Mouse (Mus musculus) neural tube, embryonic 15.5 days (tissue): ENCODE results near the gene Fblim1. TPM values are rescaled to one million over a fixed set of nuclear protein-coding genes. Genes with fewer than 3 reads are reported as not detected.

ENCODE experiments used
- ATAC-seq: fragments of 200-750 bp; cut with Nextera tagmentation; 2 replicates; pipeline ENCODE4 v1.8.0; 2017; ENCODE audit warnings: mild to moderate bottlenecking, moderate TSS enrichment, moderate library complexity; ENCODE audit not compliant: low FRiP score
- H3K27ac ChIP-seq: fragments of 300-500 bp; sonication (generic); replicated peaks from 2 replicates; pipeline ENCODE4 v1.5.1; 2015; ENCODE audit warnings: mild to moderate bottlenecking, inconsistent platforms
- H3K27me3 ChIP-seq: fragments of 300-500 bp; sonication (generic); replicated peaks from 2 replicates; pipeline ENCODE4 v1.6.1; 2015; ENCODE audit warnings: inconsistent platforms
- H3K36me3 ChIP-seq: fragments of 300-500 bp; sonication (generic); 2 replicates; pipeline ENCODE4 v1.6.1; 2015; ENCODE audit warnings: inconsistent platforms
- H3K4me1 ChIP-seq: fragments of 300-500 bp; sonication (generic); 2 replicates; pipeline ENCODE4 v1.6.1; 2015; ENCODE audit warnings: inconsistent platforms
- H3K4me2 ChIP-seq: fragments of 300-500 bp; sonication (generic); 2 replicates; pipeline ENCODE4 v1.6.1; 2015; ENCODE audit warnings: inconsistent platforms, mild to moderate bottlenecking, moderate library complexity
- H3K4me3 ChIP-seq: fragments of 300-500 bp; sonication (generic); replicated peaks from 2 replicates; pipeline ENCODE4 v1.5.1; 2015; ENCODE audit warnings: mild to moderate bottlenecking, inconsistent platforms
- H3K9ac ChIP-seq: fragments of 300-500 bp; sonication (generic); replicated peaks from 2 replicates; pipeline ENCODE4 v1.6.1; 2015; ENCODE audit warnings: mild to moderate bottlenecking, inconsistent platforms
- H3K9me3 ChIP-seq: fragments of 300-500 bp; sonication (generic); replicated peaks from 2 replicates; pipeline ENCODE4 v1.6.1; 2016; ENCODE audit warnings: inconsistent platforms
- WGBS: fragments of 180-500 bp; shearing (Covaris S2); methylation state at CpG from one replicate; pipeline ENCODE4 v1.1.7; 2015; ENCODE audit warnings: mixed read lengths; 5-methylcytosine and 5-hydroxymethylcytosine counted together
- polyA plus RNA-seq: library from polyadenylated mRNA; unstranded; fragments of >200 nt; fragmentation: Nextera tagmentation; extraction: Ambion mirVana; gene quantifications from 2 replicates; pipeline ENCODE4 v1.2.1, GENCODE M21; 2015

Fblim1 gene
- polyA plus RNA-seq, 1 experiment from 2014 or later: 31.0 TPM

DNA sequence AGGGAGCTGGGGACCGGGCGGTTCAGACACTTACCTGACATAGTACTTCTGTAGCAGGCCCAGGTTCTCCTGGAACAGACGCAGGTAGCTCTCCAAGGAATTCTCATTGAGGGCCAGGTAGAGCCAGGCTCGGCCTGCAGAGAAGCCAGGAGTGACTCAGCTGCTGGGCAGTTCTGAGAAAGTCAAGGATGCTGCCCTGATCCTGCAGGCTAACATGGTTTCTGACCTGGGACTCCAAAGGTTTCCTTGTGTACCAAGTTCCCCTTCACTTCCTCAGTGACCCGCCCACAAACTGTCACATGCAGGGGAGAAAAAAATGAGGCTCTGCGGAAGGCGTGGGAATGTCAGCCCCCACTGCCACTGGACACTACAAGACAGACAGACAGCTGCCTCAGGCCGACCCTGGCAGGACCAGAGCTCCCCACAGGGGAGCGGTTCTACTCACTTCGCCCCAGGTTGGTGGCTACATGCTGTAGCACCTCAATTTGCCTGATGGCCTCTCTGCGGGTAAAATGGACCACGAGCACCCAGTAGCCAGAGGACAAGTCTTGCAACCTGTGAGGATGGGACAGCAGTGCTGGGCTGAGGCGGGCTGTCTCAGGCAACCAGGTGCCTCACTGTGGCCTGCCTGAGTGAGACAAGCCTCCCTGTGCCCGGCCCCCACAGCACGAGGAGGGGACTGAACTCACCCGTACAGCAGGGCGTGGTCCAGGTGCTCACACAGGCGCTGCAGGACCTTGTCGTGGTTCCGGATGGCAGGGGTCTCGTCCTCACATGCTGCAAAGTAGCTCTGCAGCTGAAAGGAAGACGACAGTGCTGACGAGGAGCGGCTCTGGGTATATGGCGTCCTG lies 36.3 kb upstream of the Fblim1 start:
- H3K36me3 ChIP-seq: peaks cover 44% of the 10 kb centered on the region
- 92% methylated on average over 25 of the region's 25 CpGs for WGBS
- no peak for ATAC-seq

DNA sequence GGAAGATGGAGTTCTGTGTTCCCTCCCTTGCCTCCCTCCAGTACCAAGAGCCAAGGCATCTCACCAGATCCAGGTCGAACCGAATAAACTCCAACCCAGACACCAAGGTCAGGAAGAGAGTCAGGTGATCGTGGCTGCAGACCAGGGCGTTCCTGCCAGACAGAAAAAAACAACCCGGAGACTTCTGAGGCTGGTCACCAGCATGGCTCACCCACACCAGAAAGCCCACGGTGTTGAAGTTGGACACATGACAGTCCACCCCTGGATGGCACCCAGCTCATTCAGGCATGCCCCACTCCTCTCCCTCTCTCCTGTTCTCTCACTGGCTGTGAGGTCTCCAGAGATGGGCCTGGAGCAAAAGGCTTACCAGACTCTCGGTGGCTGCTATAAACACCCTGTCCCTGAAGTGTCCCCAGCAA lies 35.5 kb upstream of the Fblim1 start:
- H3K9ac ChIP-seq: no peak overlapping the region
- H3K4me1 ChIP-seq: peaks cover 16% of the 10 kb centered on the region
- no peak overlapping the region; the same call in 1 of the 2 replicates for H3K27ac ChIP-seq
- ATAC-seq: no peak
- no peak overlapping the region for H3K4me3 ChIP-seq
- H3K4me2 ChIP-seq: no peak overlapping the region
- H3K9me3 ChIP-seq: no peaks in the 10 kb centered on the region
- peaks cover 51% of the 10 kb centered on the region for H3K36me3 ChIP-seq
- no peaks in the 10 kb centered on the region for H3K27me3 ChIP-seq
- 92% methylated on average over 7 of the region's 7 CpGs for WGBS

More for the DNA sequence above, 36.3 kb upstream of the Fblim1 start:
- peaks cover 16% of the 10 kb centered on the region for H3K4me1 ChIP-seq
- H3K27me3 ChIP-seq: no peaks in the 10 kb centered on the region
- H3K4me3 ChIP-seq: no peak overlapping the region
- no peak overlapping the region for H3K4me2 ChIP-seq
- no peaks in the 10 kb centered on the region for H3K9me3 ChIP-seq
- peak overlapping the region; percentile 60; the same call in 1 of the 2 replicates for H3K27ac ChIP-seq
- no peak overlapping the region for H3K9ac ChIP-seq

GRCm38 (mm10) chr4:141639474-141639873 lies 33.6 kb upstream of the Fblim1 start:
- H3K27me3 ChIP-seq: no peaks in the 10 kb centered on the region
- H3K4me2 ChIP-seq: no peak overlapping the region
- H3K9ac ChIP-seq: no peak overlapping the region
- H3K4me3 ChIP-seq: no peak overlapping the region
- WGBS: 71% methylated on average over 11 of the region's 11 CpGs
- no peak for ATAC-seq
- peaks cover 16% of the 10 kb centered on the region for H3K4me1 ChIP-seq
- H3K36me3 ChIP-seq: peaks cover 62% of the 10 kb centered on the region
- no peak overlapping the region for H3K27ac ChIP-seq
- no peaks in the 10 kb centered on the region for H3K9me3 ChIP-seq

- no peaks in the 10 kb centered on the region for H3K4me1 ChIP-seq
- no peak overlapping the region for H3K27ac ChIP-seq
- no peak overlapping the region for H3K4me2 ChIP-seq
- no peak overlapping the region for H3K4me3 ChIP-seq
- H3K36me3 ChIP-seq: peaks cover 76% of the 10 kb centered on the region
- no peak overlapping the region for H3K9ac ChIP-seq
- WGBS: 95% methylated on average over 5 of the region's 5 CpGs
- H3K9me3 ChIP-seq: no peaks in the 10 kb centered on the region
- no peaks in the 10 kb centered on the region for H3K27me3 ChIP-seq
- ATAC-seq: no peak
Observed at GRCm38 (mm10) chr4:141636693-141637092, 30.8 kb upstream of the Fblim1 start.

DNA sequence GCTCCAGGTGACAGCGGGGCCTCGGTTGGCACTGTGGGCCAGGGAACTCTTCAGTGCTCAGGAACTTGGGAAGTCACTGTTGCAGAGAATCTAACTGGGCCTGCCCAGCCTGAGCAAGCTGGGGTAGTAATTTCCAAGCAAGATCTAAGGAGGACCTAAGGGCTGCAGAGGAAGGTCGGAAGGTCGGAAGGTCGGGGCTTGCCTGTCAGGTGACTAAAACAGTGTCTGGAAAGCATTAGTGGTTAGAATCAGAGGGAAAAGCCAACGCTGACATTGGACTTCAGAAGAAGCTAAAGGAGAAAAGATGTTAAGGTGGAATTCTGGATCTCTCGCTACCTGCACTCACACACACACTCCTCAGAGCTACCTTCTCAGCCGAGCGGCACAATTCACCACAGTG lies 30.1 kb upstream of the Fblim1 start:
- Histone ChIP-seq H3K4me2 (no peak overlapping the region), H3K9ac (no peak overlapping the region), H3K4me1 (no peaks in the 10 kb centered on the region), H3K9me3 (no peaks in the 10 kb centered on the region), H3K27ac (no peak overlapping the region), H3K36me3 (peaks cover 76% of the 10 kb centered on the region), H3K27me3 (no peaks in the 10 kb centered on the region), H3K4me3 (no peak overlapping the region)
- WGBS: 91% methylated on average over 9 of the region's 9 CpGs
- no peak for ATAC-seq

DNA sequence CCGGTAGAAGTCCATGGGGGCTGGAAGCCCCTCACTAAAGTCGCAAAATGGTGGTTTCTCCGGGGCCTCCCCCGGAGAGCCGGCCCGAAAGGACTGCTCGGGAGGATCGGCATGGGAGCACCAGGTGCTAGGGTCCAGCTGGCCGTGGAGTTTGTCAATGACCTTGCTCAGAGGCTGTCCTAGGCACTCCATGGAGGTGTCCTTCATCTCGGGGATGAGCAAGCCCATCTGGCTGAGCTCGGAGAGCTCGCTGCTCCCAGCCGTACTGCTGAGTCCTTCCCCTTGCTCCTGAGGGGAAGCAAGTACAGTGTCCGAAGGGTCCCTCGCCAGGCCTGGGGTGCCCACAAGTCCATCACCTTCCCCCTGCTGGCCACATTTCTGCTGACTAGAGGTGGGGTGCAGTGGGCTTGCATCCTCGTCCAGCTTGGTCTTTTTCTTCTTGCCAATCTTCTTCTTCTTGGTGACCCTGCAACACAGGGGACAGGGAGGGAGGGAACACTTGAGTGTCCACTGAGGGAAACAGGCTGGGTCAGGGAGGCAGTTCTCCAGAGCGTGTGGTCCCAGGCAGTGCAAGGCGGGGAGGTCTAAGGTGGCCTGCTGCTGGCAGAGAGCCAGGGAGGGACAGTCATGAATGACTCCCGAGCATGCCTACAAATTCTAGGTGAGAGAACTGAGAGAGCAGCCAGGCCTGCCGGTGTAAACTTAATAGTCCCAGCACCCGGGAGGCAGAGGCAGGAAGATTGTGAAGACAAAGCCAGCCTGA lies 26.4 kb upstream of the Fblim1 start:
- Histone ChIP-seq H3K4me1 (no peaks in the 10 kb centered on the region), H3K4me3 (no peak overlapping the region), H3K27ac (no peak overlapping the region), H3K9me3 (no peaks in the 10 kb centered on the region), H3K9ac (no peak overlapping the region), H3K27me3 (no peaks in the 10 kb centered on the region), H3K4me2 (no peak overlapping the region), H3K36me3 (peaks cover 89% of the 10 kb centered on the region)
- no peak for ATAC-seq
- WGBS: 94% methylated on average over 21 of the region's 21 CpGs

DNA sequence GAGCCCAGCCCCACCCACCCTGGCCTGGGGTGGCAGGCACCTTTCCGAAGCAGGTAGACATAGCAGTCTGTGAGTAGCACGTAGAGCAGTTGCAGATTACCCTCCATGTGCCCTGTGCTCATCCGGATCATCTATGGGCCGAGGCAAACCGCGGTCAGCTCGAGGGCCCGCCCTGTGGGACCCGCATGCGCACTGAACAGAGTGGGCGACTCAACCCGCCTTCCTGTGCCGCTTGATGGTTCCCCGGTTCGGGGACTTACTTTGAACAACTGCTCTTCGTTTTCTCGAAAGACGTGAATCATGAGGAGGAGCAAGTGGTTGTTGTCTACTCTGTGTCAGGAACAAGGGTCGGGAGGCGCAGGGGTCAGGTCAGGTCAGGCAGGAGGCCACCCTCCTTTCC lies 25.4 kb upstream of the Fblim1 start:
- no peak overlapping the region for H3K27ac ChIP-seq

GRCm38 (mm10) chr4:141630021-141630420 lies 24.1 kb upstream of the Fblim1 start:
- H3K9ac ChIP-seq: no peak overlapping the region
- 94% methylated on average over 11 of the region's 11 CpGs for WGBS
- no peak overlapping the region for H3K4me2 ChIP-seq
- ATAC-seq: no peak
- no peaks in the 10 kb centered on the region for H3K9me3 ChIP-seq
- no peak overlapping the region for H3K27ac ChIP-seq
- H3K4me1 ChIP-seq: no peaks in the 10 kb centered on the region
- no peaks in the 10 kb centered on the region for H3K27me3 ChIP-seq
- peaks cover 87% of the 10 kb centered on the region for H3K36me3 ChIP-seq
- no peak overlapping the region for H3K4me3 ChIP-seq

More for the DNA sequence above, 25.4 kb upstream of the Fblim1 start:
- no peak for ATAC-seq
- 95% methylated on average over 20 of the region's 20 CpGs for WGBS
- Histone ChIP-seq H3K36me3 (peaks cover 86% of the 10 kb centered on the region), H3K9ac (no peak overlapping the region), H3K4me3 (no peak overlapping the region), H3K9me3 (no peaks in the 10 kb centered on the region), H3K27me3 (no peaks in the 10 kb centered on the region), H3K4me1 (no peaks in the 10 kb centered on the region), H3K4me2 (no peak overlapping the region)

- Histone ChIP-seq H3K4me3 (no peak overlapping the region), H3K27ac (no peak overlapping the region), H3K9me3 (no peaks in the 10 kb centered on the region), H3K36me3 (peaks cover 78% of the 10 kb centered on the region), H3K4me2 (no peak overlapping the region), H3K9ac (no peak overlapping the region), H3K4me1 (0 out of 2 replicates have a peak, but pooled peaks cover 2% of the 10 kb centered on the region), H3K27me3 (no peaks in the 10 kb centered on the region)
- WGBS: 85% methylated on average over 14 of the region's 14 CpGs
- ATAC-seq: no peak
Observed at GRCm38 (mm10) chr4:141628661-141629060, 22.8 kb upstream of the Fblim1 start.

GRCm38 (mm10) chr4:141627502-141627901 lies 21.6 kb upstream of the Fblim1 start:
- no peak for ATAC-seq
- H3K4me2 ChIP-seq: no peak overlapping the region

DNA sequence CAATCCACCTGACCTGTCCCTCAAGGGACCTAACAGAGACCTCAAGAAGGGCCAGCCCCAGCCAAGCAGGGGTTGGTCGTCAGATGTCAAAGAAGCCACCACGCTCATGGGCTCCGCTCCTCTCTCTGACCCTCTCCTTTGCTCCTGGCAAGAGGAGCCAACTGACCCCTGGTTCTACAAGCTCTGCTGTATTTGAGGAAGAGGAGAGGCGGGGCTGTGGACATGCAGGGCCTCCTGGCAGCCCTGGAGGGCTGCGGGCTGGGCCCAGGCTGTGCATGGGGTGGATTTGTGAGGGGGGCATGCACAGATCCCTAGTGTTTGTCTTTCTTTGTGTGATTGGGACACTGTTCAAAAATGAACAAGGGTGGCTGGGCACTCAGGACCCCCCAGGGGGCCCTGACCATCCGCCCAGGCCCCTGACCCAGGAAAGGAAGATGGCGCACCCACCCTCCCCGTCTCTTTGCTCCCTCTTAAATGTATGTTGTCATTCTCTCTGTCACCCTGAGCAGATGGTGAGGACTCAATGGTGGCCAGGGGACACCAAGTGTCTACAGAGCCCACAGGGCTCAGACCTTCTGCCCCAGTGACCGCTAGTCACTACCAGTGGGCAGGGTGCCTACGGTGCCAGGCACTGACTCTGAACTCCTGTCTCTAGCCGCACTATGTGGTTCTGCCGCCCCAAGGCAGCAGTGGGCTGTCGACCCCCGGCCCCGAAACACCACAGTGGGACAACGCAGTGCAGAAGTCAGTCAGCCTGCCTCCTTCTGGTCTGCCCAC lies 20.1 kb upstream of the Fblim1 start:
- Histone ChIP-seq H3K4me1 (0 out of 2 replicates have a peak, but pooled peaks cover 3% of the 10 kb centered on the region), H3K27ac (no peak overlapping the region), H3K9me3 (no peaks in the 10 kb centered on the region), H3K4me3 (no peak overlapping the region), H3K36me3 (peaks cover 53% of the 10 kb centered on the region), H3K9ac (no peak overlapping the region), H3K4me2 (no peak overlapping the region), H3K27me3 (no peaks in the 10 kb centered on the region)
- ATAC-seq: no peak
- WGBS: 92% methylated on average over 16 of the region's 16 CpGs

More at GRCm38 (mm10) chr4:141627502-141627901, 21.6 kb upstream of the Fblim1 start:
- H3K4me3 ChIP-seq: no peak overlapping the region
- H3K27ac ChIP-seq: no peak overlapping the region
- no peaks in the 10 kb centered on the region for H3K27me3 ChIP-seq
- peaks cover 68% of the 10 kb centered on the region for H3K36me3 ChIP-seq
- no peak overlapping the region for H3K9ac ChIP-seq
- WGBS: 93% methylated on average over 5 of the region's 5 CpGs
- no peaks in the 10 kb centered on the region for H3K9me3 ChIP-seq
- 0 out of 2 replicates have a peak, but pooled peaks cover 3% of the 10 kb centered on the region for H3K4me1 ChIP-seq
